Mouse (Mus musculus) monocyte, adult 59 days (primary cell): ENCODE measurements around the gene Zc3h12b. TPM values are rescaled to one million over a fixed set of nuclear protein-coding genes. Genes with fewer than 3 reads are reported as not detected.

ENCODE experiments used
- total RNA-seq, 2 experiments: library from RNA; stranded (reverse); gene quantifications; one replicate each; pipeline ENCODE4 v1.2.4; 2023

Gene Zc3h12b
- total RNA-seq: under 1 TPM in 1 of 2 experiments, not detected in 1; 0.13 TPM

GRCm38 (mm10) chrX:95711227-95712111 is at the start of gene Zc3h12b:
Gene Zc3h12b (plus strand): TSS chrX:95711678.

GRCm38 (mm10) chrX:95956497-95957293 is 245.2 kb downstream of the Zc3h12b start, which contains the start of gene Las1l:
Gene Las1l (minus strand): TSS chrX:95956962.

Other genes with a start within 250 kb of the Zc3h12b start
- not detected for gene Asb12, start 153.7 kb upstream of the Zc3h12b start, total RNA-seq
- gene Pfn5, start 153.6 kb upstream of the Zc3h12b start, total RNA-seq: not detected
- gene Zc4h2, start 53.2 kb upstream of the Zc3h12b start, total RNA-seq: 1 to 10 TPM; 2.4 to 2.6 TPM
- 10 to 100 TPM; 22.6 to 30.1 TPM for gene Las1l, start 245.3 kb downstream of the Zc3h12b start, total RNA-seq